Mouse (Mus musculus) liver, postnatal 0 days (tissue): Measurements from ENCODE around the gene Krtap17-1.

Source experiments
- CTCF ChIP-seq: sonication (generic); IDR thresholded peaks from 2 replicates; pipeline ENCODE4 v1.5.1; 2016; ENCODE audit warnings: antibody characterized with exemption, low read depth
- EP300 ChIP-seq: IDR thresholded peaks from 2 replicates; pipeline ENCODE4 v1.6.1; 2016; ENCODE audit warnings: antibody characterized with exemption, low read depth, mild to moderate bottlenecking

DNA sequence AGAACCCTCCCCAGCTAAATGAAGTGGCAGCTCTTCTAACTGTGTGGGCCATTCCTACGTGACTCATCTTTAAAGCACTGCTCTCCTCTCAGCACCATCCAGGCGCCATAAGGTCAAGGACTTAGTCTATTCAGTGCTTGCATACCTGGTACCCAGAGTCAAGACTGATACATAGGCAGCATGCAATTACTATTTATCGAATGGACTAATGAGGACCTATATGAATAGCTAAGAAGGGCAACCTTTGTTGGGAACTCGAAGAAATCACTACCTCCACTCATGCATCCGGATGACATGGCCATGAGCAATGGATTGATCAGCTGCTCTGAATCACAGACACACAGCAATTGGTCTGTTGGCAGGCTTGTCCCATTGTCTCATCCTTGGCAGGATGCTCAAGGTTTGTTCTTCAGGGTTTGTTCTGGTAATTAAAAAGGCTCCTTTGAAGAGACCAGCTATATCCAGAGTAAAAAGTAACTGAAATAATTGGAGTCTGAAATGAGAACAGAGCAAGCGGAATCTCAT, 3.9 kb downstream of the Krtap17-1 start:
- no peak for TF ChIP-seq CTCF
- no peak for TF ChIP-seq EP300
